Mouse (Mus musculus) brain, adult 2 months (tissue): ENCODE measurements around the gene Oaz1.

Experiments used
- DNase-seq: peaks from one replicate; pipeline ENCODE4 v3.0.0; 2011; ENCODE audit warnings: low read depth, low spot score

The Oaz1 gene

DNA sequence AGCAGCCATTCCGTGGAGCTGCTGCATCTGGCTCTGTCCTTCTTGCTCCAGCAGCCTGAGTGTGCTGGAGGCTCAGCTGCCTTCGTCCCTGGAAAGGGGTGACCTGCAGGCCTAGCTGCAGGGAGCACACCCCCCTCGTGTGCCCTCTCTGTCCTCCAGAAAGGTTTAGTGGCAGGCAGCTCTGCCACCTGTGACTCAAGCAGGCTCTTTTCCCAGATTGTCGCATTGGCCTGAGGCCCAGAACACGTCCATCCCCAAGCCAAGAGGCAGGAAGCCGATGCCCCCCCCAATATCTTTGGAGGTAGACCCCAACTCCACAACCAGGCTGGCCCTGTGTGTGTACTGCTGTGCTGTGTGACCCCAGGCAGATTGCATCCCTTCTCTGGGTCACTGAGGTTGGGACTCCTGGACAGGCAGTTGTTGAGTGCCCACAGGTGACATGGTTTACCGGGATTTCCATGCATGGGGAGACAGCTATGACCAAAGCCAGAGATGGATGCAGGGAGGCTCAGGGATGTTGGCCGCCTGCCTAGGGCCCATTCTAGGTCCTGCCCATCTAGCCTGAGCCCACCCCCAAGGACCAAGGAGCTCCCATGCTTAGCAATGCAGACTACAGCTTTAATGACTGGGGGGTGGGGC is 18.7 kb downstream of the Oaz1 start:
- DNase-seq, result peak; percentile 62

DNA sequence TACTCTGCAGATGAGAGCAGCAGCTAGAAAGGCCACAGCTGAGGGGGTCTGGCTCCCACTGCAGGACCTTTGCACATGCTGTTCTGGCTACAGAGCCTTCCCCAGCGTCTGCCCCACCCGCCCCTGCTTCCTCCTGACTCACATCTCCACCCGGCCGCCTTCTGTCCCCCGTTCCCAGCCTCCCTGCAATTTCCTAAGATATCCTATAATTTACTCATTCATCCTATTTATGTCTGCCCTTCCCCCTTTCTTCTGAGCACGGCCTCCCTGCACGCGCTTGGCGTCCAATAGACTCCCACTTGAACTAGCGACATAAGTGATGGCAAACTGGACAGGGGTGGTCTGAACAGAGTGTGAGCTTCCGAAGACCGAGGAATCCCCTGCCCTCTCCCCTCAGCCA is 19.3 kb downstream of the Oaz1 start:
- DNase-seq, result peak; percentile 83

DNA sequence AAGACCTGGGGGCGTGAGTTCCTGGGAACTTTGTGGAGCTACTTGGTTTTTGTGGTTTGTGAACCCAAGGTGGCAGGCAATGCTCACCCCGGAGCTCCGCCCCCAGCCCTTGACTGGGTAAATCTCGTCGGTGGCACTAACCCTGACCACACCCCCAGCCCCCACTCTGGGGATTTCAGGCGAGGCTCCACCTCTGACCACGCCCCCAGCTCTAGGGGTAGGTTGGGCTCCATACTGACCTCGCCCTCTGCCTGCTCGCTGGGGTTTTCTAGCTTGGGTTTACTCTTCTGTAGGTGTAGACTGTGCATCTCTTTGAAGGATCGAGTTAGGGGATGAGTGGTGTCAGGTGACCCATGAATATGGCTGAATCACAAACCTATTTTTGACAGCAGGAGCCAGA is 22.1 kb downstream of the Oaz1 start:
- no peak for DNase-seq

GRCm38 (mm10) chr10:80854913-80855748 is 28.7 kb downstream of the Oaz1 start, which contains the start of the genes Lsm7 and Sppl2b:
Gene Lsm7, minus strand, starts transcription at chr10:80855209.
Gene Sppl2b, plus strand, starts transcription at chr10:80855275.
- peak; percentile 98 for DNase-seq

DNA sequence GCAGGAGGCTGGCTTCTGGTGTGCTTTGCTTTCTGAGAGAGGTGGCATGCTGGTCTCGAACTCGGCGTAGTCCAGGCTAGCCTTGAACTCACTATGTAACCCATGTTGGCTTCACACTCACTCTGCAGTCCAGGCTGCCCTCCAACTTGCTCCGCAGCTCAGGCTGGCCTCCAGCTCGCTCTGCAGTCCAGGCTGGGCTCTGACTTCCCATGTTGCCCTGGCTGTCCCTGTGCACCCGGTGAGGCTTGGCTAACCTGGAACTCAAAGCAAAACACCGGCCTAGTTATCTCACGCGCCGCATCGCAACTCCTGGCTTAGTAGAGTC is 29.3 kb downstream of the Oaz1 start:
- DNase-seq, result peak; percentile 61

DNA sequence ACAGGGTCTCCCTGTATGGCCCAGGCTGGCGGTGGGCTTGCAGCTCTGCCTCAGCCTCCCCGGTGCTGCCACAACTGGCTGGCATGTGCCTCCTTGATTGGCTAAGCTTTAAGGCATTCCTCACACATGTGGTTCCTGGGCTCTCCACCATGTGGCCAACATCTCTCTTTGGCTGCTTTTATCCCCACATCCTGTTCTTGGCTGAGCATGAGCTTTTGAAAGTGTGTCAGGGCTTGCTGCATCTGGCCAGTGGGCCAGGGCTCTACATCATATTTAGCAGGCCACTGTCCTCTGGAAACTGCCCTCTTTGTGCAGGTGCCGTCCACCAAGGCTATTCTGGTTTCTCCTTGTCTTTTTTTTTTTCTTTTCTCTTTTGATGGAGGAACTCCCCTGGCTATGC is 29.8 kb downstream of the Oaz1 start:
- DNase-seq, result peak; percentile 72

GRCm38 (mm10) chr10:80856908-80857307 is 30.5 kb downstream of the Oaz1 start:
- no peak for DNase-seq

- peak; percentile 93 for DNase-seq
Measured at GRCm38 (mm10) chr10:80857386-80857785, 30.9 kb downstream of the Oaz1 start.

GRCm38 (mm10) chr10:80857848-80858247 is 31.4 kb downstream of the Oaz1 start:
- DNase-seq, result no peak

- DNase-seq, result no peak
Measured at GRCm38 (mm10) chr10:80858350-80858935, 32.0 kb downstream of the Oaz1 start.

GRCm38 (mm10) chr10:80862305-80862704 is 35.8 kb downstream of the Oaz1 start:
- DNase-seq, result no peak

DNA sequence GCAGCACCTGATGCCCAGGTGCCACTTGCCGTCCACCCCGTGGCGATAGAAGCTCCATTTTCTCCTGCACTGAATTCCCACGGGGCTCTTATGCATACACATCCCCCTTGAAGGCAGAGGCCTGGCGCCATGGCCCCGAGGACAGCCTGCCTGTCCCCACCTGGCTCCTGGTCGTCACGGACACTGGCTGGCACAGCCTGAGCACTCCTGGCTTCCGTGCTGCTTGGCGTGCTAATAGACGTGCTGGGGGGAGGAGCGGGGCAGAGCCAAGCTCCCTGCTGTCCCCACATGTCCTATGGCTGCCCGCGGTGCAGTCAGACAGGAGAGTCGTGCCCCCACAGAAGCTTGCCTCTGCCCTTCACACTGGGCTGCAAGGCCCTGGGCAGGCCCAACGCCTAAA is 38.0 kb downstream of the Oaz1 start:
- DNase-seq, result peak; percentile 83

- no peak for DNase-seq
Measured at GRCm38 (mm10) chr10:80870993-80871392, 44.5 kb downstream of the Oaz1 start.

DNA sequence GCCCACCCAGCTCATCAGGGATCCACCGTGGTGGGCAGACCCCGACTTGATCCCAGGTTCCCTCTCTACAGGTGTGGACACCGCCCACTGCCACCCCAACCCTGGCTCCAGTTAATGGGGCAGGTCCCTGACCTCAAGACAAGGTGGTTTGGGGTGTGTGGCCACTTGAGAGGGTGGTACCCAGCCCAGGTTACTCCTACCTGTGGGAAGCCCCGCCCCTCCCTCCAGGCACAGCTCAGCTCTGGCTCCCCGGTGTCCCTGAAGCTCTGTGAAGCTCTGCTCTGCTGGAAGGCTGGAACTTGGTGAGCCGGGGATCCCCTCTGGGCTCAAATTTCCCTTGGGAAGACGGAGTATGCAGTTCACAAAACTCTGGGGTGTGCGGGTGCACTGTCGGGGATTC is 45.1 kb downstream of the Oaz1 start, which contains the start of gene Tmprss9:
Tmprss9 (plus strand) TSS at position 268 of the 400 bp plus-strand sequence.
- DNase-seq, result no peak

DNA sequence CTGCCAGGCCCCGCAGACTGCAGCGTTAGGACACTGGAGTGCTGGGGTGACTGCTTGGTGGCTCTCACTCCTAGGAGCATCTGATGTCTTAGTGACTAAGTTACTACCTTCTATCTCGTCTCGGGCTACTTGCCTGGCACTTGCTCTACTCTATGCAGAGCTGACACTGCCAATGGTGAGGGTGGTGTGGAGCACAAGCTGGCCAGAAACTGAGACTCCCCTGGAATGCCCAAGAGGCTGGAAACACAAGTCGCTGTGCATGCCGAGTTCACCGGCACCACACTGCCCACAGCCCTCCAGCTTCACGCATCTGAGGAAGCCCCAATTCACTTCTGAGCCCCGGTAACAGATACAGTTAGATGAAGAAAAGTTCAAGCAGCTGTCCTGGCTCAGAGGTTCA is 47.6 kb downstream of the Oaz1 start:
- no peak for DNase-seq

GRCm38 (mm10) chr10:80876028-80876427 is 49.6 kb downstream of the Oaz1 start:
- DNase-seq, result peak; percentile 83

DNA sequence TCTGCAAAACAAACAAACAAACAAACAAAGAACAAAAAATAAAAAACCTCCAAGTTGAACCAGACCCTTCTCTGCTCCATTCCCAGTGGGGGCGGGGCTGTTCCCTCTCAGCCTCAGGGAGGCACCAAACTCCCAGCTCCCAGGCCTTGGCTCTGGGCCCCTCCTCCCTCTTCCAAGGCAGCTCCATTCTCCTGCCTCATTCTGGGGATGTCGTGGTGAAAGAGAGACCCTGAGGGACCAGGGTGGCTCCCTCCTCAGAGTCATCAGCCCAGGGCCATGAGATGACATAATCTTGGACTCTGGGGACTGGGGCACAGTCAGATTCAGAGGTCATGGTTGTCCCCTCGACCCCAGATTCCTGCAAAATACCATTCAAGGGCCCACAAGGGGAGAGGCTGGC is 50.1 kb downstream of the Oaz1 start:
- DNase-seq, result no peak
